Mouse (Mus musculus): ENCODE measurements around the gene Mvb12a.

DNA sequence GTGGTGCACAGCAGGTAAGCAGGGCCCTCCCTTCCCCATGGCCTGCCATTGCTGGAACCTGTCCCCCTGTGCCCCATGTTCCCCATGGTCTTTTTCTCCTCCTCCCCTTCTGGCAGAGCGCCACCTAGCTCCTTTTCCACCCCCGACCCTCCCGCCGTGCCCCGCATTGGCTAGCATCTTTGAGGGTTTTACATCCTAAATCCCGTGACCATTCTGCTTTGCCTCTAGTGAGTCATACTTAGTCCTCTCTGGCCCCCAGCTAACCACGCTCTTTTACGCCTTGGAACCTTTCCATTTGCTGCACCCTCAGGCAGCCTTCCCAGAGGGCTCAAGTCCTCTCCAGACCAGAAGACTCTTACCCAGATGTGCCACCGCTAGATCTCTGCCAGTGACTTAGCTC lies 37.5 kb downstream of the Mvb12a start:
- TF ChIP-seq CTCF (IDR thresholded peaks at IDR 0.05; ENCODE audit: control insufficient read depth, insufficient read depth, insufficient replicate concordance, low read depth, low read length) (no peak), POLR2A (IDR thresholded peaks at IDR 0.05; ENCODE audit: control insufficient read depth, low read depth, low read length) (no peak)
